Mouse (Mus musculus) kidney, embryonic 14.5 days (tissue): ENCODE data around the gene Ssh3. TPM values are rescaled to one million over a fixed set of nuclear protein-coding genes. Genes with fewer than 3 reads are reported as not detected.

Experiments used
- ATAC-seq: fragments of 200-750 bp; cut with Nextera tagmentation; 2 replicates; pipeline ENCODE4 v1.8.0; 2017; ENCODE audit warnings: moderate number of reproducible peaks, mild to moderate bottlenecking, moderate TSS enrichment, moderate library complexity; ENCODE audit not compliant: low FRiP score, low TSS enrichment
- H3K27ac ChIP-seq: fragments of 300-500 bp; sonication (generic); 2 replicates; pipeline ENCODE4 v1.5.1; 2014; ENCODE audit warnings: low read depth, mild to moderate bottlenecking, low read length, moderate library complexity, mixed read lengths
- H3K27me3 ChIP-seq: fragments of 300-500 bp; sonication (generic); 2 replicates; pipeline ENCODE4 v1.6.1; 2014; ENCODE audit warnings: mild to moderate bottlenecking, low read length; ENCODE audit not compliant: control insufficient read depth, insufficient read depth
- H3K36me3 ChIP-seq: fragments of 300-500 bp; sonication (generic); 2 replicates; pipeline ENCODE4 v1.6.1; 2014; ENCODE audit warnings: low read length, mixed read lengths; ENCODE audit not compliant: control insufficient read depth, insufficient read depth
- H3K4me1 ChIP-seq: fragments of 300-500 bp; sonication (generic); 2 replicates; pipeline ENCODE4 v1.6.1; 2014; ENCODE audit warnings: low read length, mixed read lengths; ENCODE audit not compliant: control insufficient read depth, insufficient read depth
- H3K4me2 ChIP-seq: fragments of 300-500 bp; sonication (generic); replicated peaks from 2 replicates; pipeline ENCODE4 v1.6.1; 2014; ENCODE audit warnings: low read depth, mild to moderate bottlenecking, low read length
- H3K4me3 ChIP-seq: fragments of 300-500 bp; sonication (generic); 2 replicates; pipeline ENCODE4 v1.5.1; 2014; ENCODE audit warnings: mild to moderate bottlenecking, low read length
- H3K9ac ChIP-seq: fragments of 300-500 bp; sonication (generic); 2 replicates; pipeline ENCODE4 v1.6.1; 2014; ENCODE audit warnings: low read depth, mild to moderate bottlenecking, low read length, moderate library complexity
- H3K9me3 ChIP-seq: fragments of 300-500 bp; sonication (generic); 2 replicates; pipeline ENCODE4 v1.6.1; 2016; ENCODE audit warnings: low read length; ENCODE audit not compliant: control insufficient read depth
- WGBS: fragments of 180-500 bp; shearing (Covaris S2); extraction: QIAGEN DNeasy Blood & Tissue Kit; methylation state at CpG from one replicate; pipeline ENCODE4 v1.1.7; 2014; 5-methylcytosine and 5-hydroxymethylcytosine counted together
- polyA plus RNA-seq: library from polyadenylated mRNA; unstranded; fragments of >200 nt; fragmentation: Nextera tagmentation; extraction: Ambion mirVana; gene quantifications from 2 replicates; pipeline ENCODE4 v1.2.1, GENCODE M21; 2014

The Ssh3 gene
- polyA plus RNA-seq, 1 experiment from 2014 or later = 13.0 TPM

- no peaks in the 10 kb centered on the region for H3K36me3 ChIP-seq
- ATAC-seq = peak; percentile 22; the same call in 1 of the 2 replicates
- H3K27me3 ChIP-seq = no peaks in the 10 kb centered on the region
- H3K27ac ChIP-seq = no peak overlapping the region
- H3K9me3 ChIP-seq = no peaks in the 10 kb centered on the region
- H3K4me2 ChIP-seq = no peak overlapping the region
- no peak overlapping the region for H3K9ac ChIP-seq
- no peak overlapping the region for H3K4me3 ChIP-seq
- WGBS = 24% methylated on average over 8 of the region's 8 CpGs
- H3K4me1 ChIP-seq = peaks cover 23% of the 10 kb centered on the region
These were observed 40.9 kb downstream of the Ssh3 start for GRCm38 (mm10) chr19:4227894-4228678.

GRCm38 (mm10) chr19:4227446-4227845 is 41.5 kb downstream of the Ssh3 start:
- Histone ChIP-seq H3K9me3 (no peaks in the 10 kb centered on the region), H3K36me3 (peaks cover 1% of the 10 kb centered on the region; the same call in 1 of the 2 replicates), H3K27me3 (no peaks in the 10 kb centered on the region), H3K4me3 (no peak overlapping the region), H3K4me2 (no peak overlapping the region), H3K9ac (no peak overlapping the region), H3K4me1 (peaks cover 24% of the 10 kb centered on the region), H3K27ac (no peak overlapping the region)
- no peak for ATAC-seq
- 74% methylated on average over 5 of the region's 5 CpGs for WGBS

GRCm38 (mm10) chr19:4226779-4227178 is 42.2 kb downstream of the Ssh3 start:
- 92% methylated on average over 7 of the region's 7 CpGs for WGBS
- Histone ChIP-seq H3K27me3 (no peaks in the 10 kb centered on the region), H3K4me3 (no peak overlapping the region), H3K4me1 (peaks cover 28% of the 10 kb centered on the region), H3K36me3 (peaks cover 5% of the 10 kb centered on the region; the same call in 1 of the 2 replicates), H3K27ac (no peak overlapping the region), H3K9me3 (no peaks in the 10 kb centered on the region), H3K9ac (no peak overlapping the region), H3K4me2 (no peak overlapping the region)
- no peak for ATAC-seq

- no peak for ATAC-seq
- Histone ChIP-seq H3K4me3 (no peak overlapping the region), H3K9ac (no peak overlapping the region), H3K27me3 (no peaks in the 10 kb centered on the region), H3K4me2 (no peak overlapping the region), H3K36me3 (peaks cover 5% of the 10 kb centered on the region; the same call in 1 of the 2 replicates), H3K9me3 (no peaks in the 10 kb centered on the region), H3K4me1 (peaks cover 32% of the 10 kb centered on the region), H3K27ac (peak overlapping the region; percentile 47; the same call in 1 of the 2 replicates)
- WGBS = 59% methylated on average over 11 of the region's 11 CpGs
These were observed 46.8 kb downstream of the Ssh3 start for GRCm38 (mm10) chr19:4222165-4222564.

- Histone ChIP-seq H3K27ac (peak overlapping the region; percentile 61; the same call in 1 of the 2 replicates), H3K4me3 (no peak overlapping the region), H3K36me3 (peaks cover 5% of the 10 kb centered on the region; the same call in 1 of the 2 replicates), H3K27me3 (no peaks in the 10 kb centered on the region), H3K4me2 (peak overlapping the region; percentile 24; the same call in 1 of the 2 replicates), H3K9ac (no peak overlapping the region; the same call in 1 of the 2 replicates), H3K4me1 (peaks cover 42% of the 10 kb centered on the region), H3K9me3 (no peaks in the 10 kb centered on the region)
- WGBS = 20% methylated on average over 14 of the region's 14 CpGs
- ATAC-seq = peak; percentile 9; the same call in 1 of the 2 replicates
These were observed 47.8 kb downstream of the Ssh3 start for GRCm38 (mm10) chr19:4220957-4221743.

GRCm38 (mm10) chr19:4220416-4220815 is 48.6 kb downstream of the Ssh3 start:
- H3K27ac ChIP-seq = 0 out of 2 replicates have a peak overlapping the region, but pooled peaks have one; percentile 61
- no peak; the same call in 1 of the 2 replicates for ATAC-seq
- 55% methylated on average over 2 of the region's 4 CpGs for WGBS
- no peaks in the 10 kb centered on the region for H3K27me3 ChIP-seq
- 0 out of 2 replicates have a peak overlapping the region, but pooled peaks have one; percentile 14 for H3K9ac ChIP-seq
- H3K4me1 ChIP-seq = peaks cover 48% of the 10 kb centered on the region
- H3K36me3 ChIP-seq = peaks cover 5% of the 10 kb centered on the region; the same call in 1 of the 2 replicates
- no peaks in the 10 kb centered on the region for H3K9me3 ChIP-seq
- no peak overlapping the region; the same call in 1 of the 2 replicates for H3K4me2 ChIP-seq
- H3K4me3 ChIP-seq = no peak overlapping the region

GRCm38 (mm10) chr19:4219943-4220342 is 49.0 kb downstream of the Ssh3 start:
- 88% methylated on average over 6 of the region's 6 CpGs for WGBS
- no peak overlapping the region for H3K9ac ChIP-seq
- H3K27ac ChIP-seq = no peak overlapping the region
- H3K4me1 ChIP-seq = peaks cover 51% of the 10 kb centered on the region
- no peaks in the 10 kb centered on the region for H3K9me3 ChIP-seq
- no peak overlapping the region for H3K4me3 ChIP-seq
- no peaks in the 10 kb centered on the region for H3K27me3 ChIP-seq
- H3K36me3 ChIP-seq = peaks cover 5% of the 10 kb centered on the region; the same call in 1 of the 2 replicates
- ATAC-seq = no peak
- H3K4me2 ChIP-seq = no peak overlapping the region

- H3K4me3 ChIP-seq = no peak overlapping the region
- ATAC-seq = no peak
- peaks cover 5% of the 10 kb centered on the region; the same call in 1 of the 2 replicates for H3K36me3 ChIP-seq
- H3K27me3 ChIP-seq = no peaks in the 10 kb centered on the region
- H3K27ac ChIP-seq = no peak overlapping the region
- H3K4me2 ChIP-seq = no peak overlapping the region
- no peak overlapping the region for H3K9ac ChIP-seq
- peaks cover 58% of the 10 kb centered on the region for H3K4me1 ChIP-seq
- no peaks in the 10 kb centered on the region for H3K9me3 ChIP-seq
- whole genome bisulfite sequencing = 77% methylated on average over 1 of the region's 1 CpGs
These were observed 50.2 kb downstream of the Ssh3 start for GRCm38 (mm10) chr19:4218784-4219183.
